Mouse (Mus musculus) megakaryocyte, adult 5-6 weeks (primary cell): Measurements from ENCODE around the gene Rad23b. TPM values are rescaled to one million over a fixed set of nuclear protein-coding genes. Genes with fewer than 3 reads are reported as not detected.

Experiments used
- total RNA-seq, 2 experiments: library from RNA; stranded (forward) in 1 of 2; stranded (reverse) in 1 of 2; fragments of 153-499, 151-499 nt in 1 of 2; fragments of 221-1000, 200-1000 nt in 1 of 2; gene quantifications; 2 replicates each; pipeline versions ENCODE4 v1.2.3 to v1.2.4; 2015 to 2017

Rad23b gene
- total RNA-seq, 2 experiments from 2014 or later, result 60.3 to 83.2 TPM

Other genes with a start within 250 kb of the Rad23b start
- gene Klf4, start 182.4 kb downstream of the Rad23b start, total RNA-seq (2015), result 196 and 224 TPM in 2 replicates
- 96.7 and 117 TPM in 2 replicates for gene Klf4, start 182.4 kb downstream of the Rad23b start, total RNA-seq (2017)